Mouse (Mus musculus): ENCODE measurements around the gene Gm17617. TPM values are rescaled to one million over a fixed set of nuclear protein-coding genes. Genes with fewer than 3 reads are reported as not detected.

Gene Gm17617
- polyA plus RNA-seq, 1 experiment from 2014 or later, result not detected

- peak; percentile 56 for TF ChIP-seq CTCF (IDR thresholded peaks at IDR 0.05)
- ATAC-seq, result no peak
- CTCF ChIA-PET, result interaction anchor here (0.9 to 1.6 kb wide), 6 partner anchors 12 to 44 kb away, joined by 3 to 7 read pairs (median 3); partner anchors contain the start of gene Uimc1
Observed at GRCm38 (mm10) chr13:55135382-55135781, 2.0 kb upstream of the Gm17617 start.

DNA sequence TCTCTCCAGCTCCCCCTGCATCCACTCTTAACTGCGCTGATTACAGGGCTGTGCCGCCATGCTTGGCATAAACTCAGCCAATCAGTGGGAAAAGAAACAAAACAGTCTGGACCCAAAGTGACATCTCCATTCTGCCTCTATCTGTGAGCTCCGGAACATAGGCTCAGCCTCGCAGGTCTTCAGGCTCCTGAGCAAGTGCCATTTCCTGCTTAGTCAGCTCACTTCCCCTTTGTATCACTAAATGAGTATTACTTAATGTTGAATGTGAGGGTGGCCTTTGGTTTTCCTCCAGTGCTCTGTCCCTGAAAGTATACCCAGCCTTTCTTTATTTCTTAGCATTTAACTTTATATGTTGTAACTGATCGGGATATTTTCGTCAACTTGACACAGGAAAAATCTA lies 8.4 kb downstream of the Gm17617 start:
- ATAC-seq, result no peak
- no peak for DNase-seq (ENCODE audit: low read depth, low spot score)
- ChIA-PET POLR2A (no interaction called here), CTCF (interaction anchor here (1.5 kb wide), 1 partner anchor 61 kb away, joined by 3 read pairs; no protein-coding TSS in a partner anchor)
- no peak for TF ChIP-seq CTCF (IDR thresholded peaks at IDR 0.05)
- in situ Hi-C loops (cut with MboI; ENCODE audit: low pct_unique_long_range_greater_than_20kb), result no loop called here
- no peaks in the 10 kb centered on the region for H3K27me3 ChIP-seq

More at GRCm38 (mm10) chr13:55135382-55135781, 2.0 kb upstream of the Gm17617 start:
- no peaks in the 10 kb centered on the region for H3K27me3 ChIP-seq
- DNase-seq (ENCODE audit: low read depth, low spot score), result no peak
- in situ Hi-C loops (cut with MboI; ENCODE audit: low pct_unique_long_range_greater_than_20kb), result loop anchor here (5.0 kb wide), 1 partner anchor 42 kb away; no protein-coding TSS in a partner anchor
- POLR2A ChIA-PET, result interaction anchor here (0.7 to 1.1 kb wide), 2 partner anchors 17 to 25 kb away, joined by 4 to 5 read pairs; partner anchors contain the start of gene Fgfr4

DNA sequence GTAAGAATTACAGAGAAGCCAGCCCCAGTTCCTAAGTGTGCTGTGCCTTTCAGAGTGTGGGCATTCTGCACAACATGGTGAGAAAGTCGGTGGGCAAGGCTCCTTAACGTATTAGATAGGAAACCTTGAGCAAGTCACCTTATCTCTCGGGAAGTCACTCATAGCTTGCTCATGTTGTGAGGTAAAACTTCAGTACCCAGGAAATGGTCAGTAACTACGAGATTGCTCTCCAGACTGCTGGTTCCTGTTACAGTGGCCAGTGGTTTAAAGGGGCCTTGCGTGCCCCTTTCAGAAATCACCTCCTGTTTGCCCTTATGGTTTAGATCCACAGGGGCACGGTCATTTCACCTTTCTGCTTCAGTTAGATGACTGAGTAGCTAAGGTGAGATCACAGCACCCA lies 19.0 kb downstream of the Gm17617 start:
- CTCF ChIA-PET, result interaction anchor here (1.5 kb wide), 1 partner anchor 15 kb away, joined by 6 read pairs; no protein-coding TSS in a partner anchor
- no peak for ATAC-seq

GRCm38 (mm10) chr13:55107694-55108093 lies 25.7 kb downstream of the Gm17617 start:
- H3K27me3 ChIP-seq, result no peaks in the 10 kb centered on the region
- ATAC-seq (no peak), DNase-seq (ENCODE audit: low read depth, low spot score) (no peak)
- CTCF ChIA-PET, result interaction anchor here (0.9 to 1.4 kb wide), 2 partner anchors 10 to 22 kb away, joined by 3 read pairs; no protein-coding TSS in a partner anchor
- POLR2A ChIA-PET, result no interaction called here
- in situ Hi-C loops (cut with MboI; ENCODE audit: low pct_unique_long_range_greater_than_20kb), result no loop called here
- no peak for TF ChIP-seq CTCF (IDR thresholded peaks at IDR 0.05)

More for the DNA sequence above, 19.0 kb downstream of the Gm17617 start:
- in situ Hi-C loops (cut with MboI; ENCODE audit: low pct_unique_long_range_greater_than_20kb), result no loop called here
- TF ChIP-seq CTCF (IDR thresholded peaks at IDR 0.05), result no peak
- POLR2A ChIA-PET, result no interaction called here
- no peaks in the 10 kb centered on the region for H3K27me3 ChIP-seq
- DNase-seq (ENCODE audit: low read depth, low spot score), result no peak

DNA sequence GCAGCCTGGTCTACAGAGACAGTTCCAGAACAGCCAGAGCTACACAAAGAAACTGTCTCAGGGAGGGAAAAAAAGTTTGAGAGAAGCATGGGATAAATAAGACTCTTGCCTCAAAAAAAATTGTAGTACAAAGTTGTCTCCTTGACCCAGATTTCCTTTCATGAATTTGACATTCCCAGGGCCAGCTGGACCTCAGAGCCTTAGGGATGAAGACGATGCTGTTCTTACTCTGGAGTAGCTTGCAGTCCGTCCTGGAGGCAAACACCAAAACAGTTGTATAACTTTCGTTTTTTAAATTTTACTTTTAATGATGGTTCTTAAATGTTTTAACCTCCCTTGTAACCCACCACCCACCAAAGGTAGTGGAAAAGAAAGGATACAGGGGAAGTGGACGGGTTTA lies 26.2 kb downstream of the Gm17617 start:
- TF ChIP-seq CTCF (IDR thresholded peaks at IDR 0.05), result no peak
- ChIA-PET POLR2A (no interaction called here), CTCF (interaction anchor here (1.4 kb wide), 1 partner anchor 10 kb away, joined by 3 read pairs; no protein-coding TSS in a partner anchor)
- in situ Hi-C loops (cut with MboI; ENCODE audit: low pct_unique_long_range_greater_than_20kb), result no loop called here
- no peaks in the 10 kb centered on the region for H3K27me3 ChIP-seq
- DNase-seq (ENCODE audit: low read depth, low spot score) (no peak), ATAC-seq (no peak)

- ChIA-PET CTCF (no interaction called here), POLR2A (interaction anchor here (1.2 kb wide), 1 partner anchor 28 kb away, joined by 3 read pairs; no protein-coding TSS in a partner anchor)
- in situ Hi-C loops (cut with MboI; ENCODE audit: low pct_unique_long_range_greater_than_20kb), result no loop called here
- H3K27me3 ChIP-seq, result no peaks in the 10 kb centered on the region
- DNase-seq (ENCODE audit: low read depth, low spot score) (no peak), ATAC-seq (no peak)
- no peak for TF ChIP-seq CTCF (IDR thresholded peaks at IDR 0.05)
Observed at GRCm38 (mm10) chr13:55105953-55106691, 27.2 kb downstream of the Gm17617 start.

- DNase-seq (ENCODE audit: low read depth, low spot score), result peak; percentile 73
- ChIA-PET CTCF (no interaction called here), POLR2A (interaction anchor here (0.5 to 1.2 kb wide), 2 partner anchors 29 to 185 kb away, joined by 3 read pairs; no protein-coding TSS in a partner anchor)
- TF ChIP-seq CTCF (IDR thresholded peaks at IDR 0.05), result no peak
- ATAC-seq, result peak; percentile 82
- H3K27me3 ChIP-seq, result no peaks in the 10 kb centered on the region
- in situ Hi-C loops (cut with MboI; ENCODE audit: low pct_unique_long_range_greater_than_20kb), result no loop called here
Observed at GRCm38 (mm10) chr13:55105045-55105952, 28.0 kb downstream of the Gm17617 start, which contains the start of gene Zfp346. Gene Zfp346 (plus strand): TSS chr13:55105311.

DNA sequence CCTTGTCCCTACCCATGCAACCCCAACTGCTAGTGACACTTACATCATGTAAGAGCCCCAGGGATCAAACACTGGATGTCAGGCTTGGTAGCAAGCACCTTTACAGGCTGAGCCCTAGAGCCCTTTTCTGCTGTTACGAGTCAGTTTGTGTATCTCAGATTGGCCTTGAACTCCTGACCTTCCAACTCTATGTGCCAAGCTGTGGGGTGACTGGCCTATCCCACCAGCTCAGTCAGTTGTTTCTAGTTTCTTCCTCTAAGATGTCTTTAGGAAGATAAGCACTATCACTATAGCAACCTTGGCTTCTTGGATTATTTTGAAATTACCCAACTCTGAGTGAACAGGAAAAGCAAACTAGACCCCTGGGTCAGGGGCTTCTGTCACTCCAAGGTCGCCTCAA lies 30.0 kb downstream of the Gm17617 start:
- ChIA-PET CTCF (no interaction called here), POLR2A (no interaction called here)
- ATAC-seq (no peak), DNase-seq (ENCODE audit: low read depth, low spot score) (no peak)
- no peak for TF ChIP-seq CTCF (IDR thresholded peaks at IDR 0.05)
- in situ Hi-C loops (cut with MboI; ENCODE audit: low pct_unique_long_range_greater_than_20kb), result no loop called here
- no peaks in the 10 kb centered on the region for H3K27me3 ChIP-seq

GRCm38 (mm10) chr13:55102366-55102765 lies 31.0 kb downstream of the Gm17617 start:
- in situ Hi-C loops (cut with MboI; ENCODE audit: low pct_unique_long_range_greater_than_20kb), result no loop called here
- no peak for ATAC-seq
- no peaks in the 10 kb centered on the region for H3K27me3 ChIP-seq
- no peak for TF ChIP-seq CTCF (IDR thresholded peaks at IDR 0.05)
- ChIA-PET CTCF (no interaction called here), POLR2A (no interaction called here)
- no peak for DNase-seq (ENCODE audit: low read depth, low spot score)

- DNase-seq (ENCODE audit: low read depth, low spot score) (no peak), ATAC-seq (no peak)
- in situ Hi-C loops (cut with MboI; ENCODE audit: low pct_unique_long_range_greater_than_20kb), result no loop called here
- CTCF ChIA-PET, result no interaction called here
- POLR2A ChIA-PET, result no interaction called here
- H3K27me3 ChIP-seq, result no peaks in the 10 kb centered on the region
- TF ChIP-seq CTCF (IDR thresholded peaks at IDR 0.05), result no peak
Observed at GRCm38 (mm10) chr13:55101627-55102026, 31.7 kb downstream of the Gm17617 start.
